Mouse (Mus musculus): ENCODE results near the gene Ptprm. TPM values are rescaled to one million over a fixed set of nuclear protein-coding genes. Genes with fewer than 3 reads are reported as not detected.

Gene Ptprm
- polyA plus RNA-seq, 1 experiment = 28.1 TPM

GRCm38 (mm10) chr17:67052624-67053314 is 301.5 kb downstream of the Ptprm start:
- Histone ChIP-seq H3K4me1 (ENCODE audit: control insufficient read depth, insufficient read depth, low read length) (no peaks in the 10 kb centered on the region), H3K27ac (ENCODE audit: insufficient read depth, low read length) (no peak overlapping the region), H3K4me3 (ENCODE audit: insufficient read depth, low read length) (no peak overlapping the region)
- TF ChIP-seq CTCF (IDR thresholded peaks at IDR 0.05; ENCODE audit: borderline replicate concordance, insufficient read depth, low read length) = no peak
- TF ChIP-seq POLR2A (IDR thresholded peaks at IDR 0.05; ENCODE audit: low read depth, low read length) = no peak

GRCm38 (mm10) chr17:67047697-67048096 is 306.6 kb downstream of the Ptprm start:
- H3K4me3 ChIP-seq (ENCODE audit: insufficient read depth, low read length) = no peak overlapping the region
- no peaks in the 10 kb centered on the region for H3K4me1 ChIP-seq (ENCODE audit: control insufficient read depth, insufficient read depth, low read length)
- H3K27ac ChIP-seq (ENCODE audit: insufficient read depth, low read length) = no peak overlapping the region
- no peak for TF ChIP-seq CTCF (IDR thresholded peaks at IDR 0.05; ENCODE audit: borderline replicate concordance, insufficient read depth, low read length)
- no peak for TF ChIP-seq POLR2A (IDR thresholded peaks at IDR 0.05; ENCODE audit: low read depth, low read length)

DNA sequence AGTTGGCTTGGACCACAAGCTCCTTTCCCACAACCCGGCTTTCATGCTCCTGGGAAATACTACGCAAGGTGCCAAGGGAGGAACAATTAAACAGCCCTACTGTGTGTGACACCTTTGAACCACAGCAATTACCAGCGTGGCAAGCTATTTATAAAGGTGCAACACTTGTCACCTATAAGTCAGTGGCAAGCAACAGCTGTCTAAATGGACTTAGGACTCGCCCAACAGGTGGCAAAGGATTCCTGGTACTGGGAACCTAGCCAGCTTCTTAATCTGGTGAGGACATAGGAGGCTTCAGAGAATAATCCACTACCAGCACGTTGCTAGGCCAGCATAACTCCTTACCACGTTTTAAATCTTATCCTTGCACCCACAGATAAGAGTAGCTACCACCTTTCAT is 315.7 kb downstream of the Ptprm start:
- Histone ChIP-seq H3K4me3 (ENCODE audit: insufficient read depth, low read length) (no peak overlapping the region), H3K27ac (ENCODE audit: insufficient read depth, low read length) (no peak overlapping the region), H3K4me1 (ENCODE audit: control insufficient read depth, insufficient read depth, low read length) (no peaks in the 10 kb centered on the region)
- TF ChIP-seq POLR2A (IDR thresholded peaks at IDR 0.05; ENCODE audit: low read depth, low read length) (no peak), CTCF (IDR thresholded peaks at IDR 0.05; ENCODE audit: borderline replicate concordance, insufficient read depth, low read length) (no peak)

- TF ChIP-seq CTCF (IDR thresholded peaks at IDR 0.05; ENCODE audit: borderline replicate concordance, insufficient read depth, low read length) = no peak
- no peak for TF ChIP-seq POLR2A (IDR thresholded peaks at IDR 0.05; ENCODE audit: low read depth, low read length)
- Histone ChIP-seq H3K4me1 (ENCODE audit: control insufficient read depth, insufficient read depth, low read length) (no peaks in the 10 kb centered on the region), H3K27ac (ENCODE audit: insufficient read depth, low read length) (no peak overlapping the region), H3K4me3 (ENCODE audit: insufficient read depth, low read length) (no peak overlapping the region)
Observed at GRCm38 (mm10) chr17:67033547-67033946, 320.7 kb downstream of the Ptprm start.

GRCm38 (mm10) chr17:67032021-67032420 is 322.2 kb downstream of the Ptprm start:
- TF ChIP-seq CTCF (IDR thresholded peaks at IDR 0.05; ENCODE audit: borderline replicate concordance, insufficient read depth, low read length) = no peak
- no peak for TF ChIP-seq POLR2A (IDR thresholded peaks at IDR 0.05; ENCODE audit: low read depth, low read length)
- no peaks in the 10 kb centered on the region for H3K4me1 ChIP-seq (ENCODE audit: control insufficient read depth, insufficient read depth, low read length)
- no peak overlapping the region for H3K4me3 ChIP-seq (ENCODE audit: insufficient read depth, low read length)
- H3K27ac ChIP-seq (ENCODE audit: insufficient read depth, low read length) = no peak overlapping the region

DNA sequence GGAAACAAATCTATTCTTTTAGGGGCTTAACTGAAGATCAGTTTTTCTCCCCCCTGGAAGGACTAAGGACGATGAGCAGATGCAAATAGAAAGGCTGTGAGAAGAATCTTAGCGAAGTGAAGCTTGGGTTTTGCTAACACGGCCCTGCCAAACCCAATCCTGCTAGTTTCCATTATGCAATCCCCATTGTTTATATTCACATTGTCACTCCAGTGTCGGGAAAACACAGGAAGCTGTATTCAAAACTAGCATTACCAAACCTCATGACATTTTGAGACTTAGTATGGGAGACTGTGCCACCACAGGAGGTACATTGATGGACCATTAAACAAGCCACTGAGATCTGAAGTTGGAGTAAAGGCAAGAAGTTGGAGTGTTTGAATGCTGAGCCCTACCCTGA is 322.9 kb downstream of the Ptprm start:
- no peaks in the 10 kb centered on the region for H3K4me1 ChIP-seq (ENCODE audit: control insufficient read depth, insufficient read depth, low read length)
- no peak for TF ChIP-seq POLR2A (IDR thresholded peaks at IDR 0.05; ENCODE audit: low read depth, low read length)
- TF ChIP-seq CTCF (IDR thresholded peaks at IDR 0.05; ENCODE audit: borderline replicate concordance, insufficient read depth, low read length) = no peak
- no peak overlapping the region for H3K27ac ChIP-seq (ENCODE audit: insufficient read depth, low read length)
- no peak overlapping the region for H3K4me3 ChIP-seq (ENCODE audit: insufficient read depth, low read length)

DNA sequence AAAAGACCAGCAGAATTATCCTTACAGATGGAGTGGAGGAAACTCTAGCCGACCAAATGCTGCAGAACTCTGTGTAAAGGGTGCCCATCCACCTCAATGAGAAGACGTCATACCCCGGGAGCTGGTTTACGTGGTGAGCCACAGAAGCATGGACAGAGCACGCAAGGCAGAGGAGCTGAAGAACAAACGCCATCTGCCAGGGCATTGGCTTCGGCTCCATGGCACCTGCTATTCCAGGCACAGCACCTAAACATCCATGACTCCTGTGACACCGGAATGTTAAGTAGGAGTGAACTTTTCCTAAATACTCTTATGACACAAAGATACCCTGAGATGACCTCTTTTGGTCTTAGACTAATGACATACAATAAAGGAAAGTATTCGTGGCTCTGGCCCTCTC is 327.0 kb downstream of the Ptprm start:
- no peaks in the 10 kb centered on the region for H3K4me1 ChIP-seq (ENCODE audit: control insufficient read depth, insufficient read depth, low read length)

DNA sequence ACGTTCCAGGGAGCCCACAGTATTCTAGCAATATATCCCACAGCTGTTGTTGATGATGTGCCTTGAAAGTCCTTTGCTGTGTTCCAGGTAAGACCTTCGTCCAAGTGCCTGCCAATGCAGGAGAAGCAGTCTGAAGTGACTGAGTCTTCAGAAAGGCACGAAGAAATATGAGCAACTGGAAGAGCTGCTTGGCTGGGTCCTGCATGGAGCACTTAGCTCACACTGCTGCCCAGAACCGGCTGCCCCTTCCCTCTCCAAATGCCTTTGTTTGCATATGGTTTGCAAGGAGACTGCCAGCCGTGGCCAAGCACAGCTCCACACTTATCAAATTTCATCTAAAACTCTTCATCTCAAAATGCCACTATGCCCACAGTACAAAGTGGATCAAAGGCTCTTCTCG is 337.8 kb downstream of the Ptprm start:
- no peak overlapping the region for H3K4me3 ChIP-seq (ENCODE audit: insufficient read depth, low read length)
- H3K4me1 ChIP-seq (ENCODE audit: control insufficient read depth, insufficient read depth, low read length) = no peaks in the 10 kb centered on the region
- no peak for TF ChIP-seq POLR2A (IDR thresholded peaks at IDR 0.05; ENCODE audit: low read depth, low read length)
- no peak for TF ChIP-seq CTCF (IDR thresholded peaks at IDR 0.05; ENCODE audit: borderline replicate concordance, insufficient read depth, low read length)
- no peak overlapping the region for H3K27ac ChIP-seq (ENCODE audit: insufficient read depth, low read length)

More for the DNA sequence above, 327.0 kb downstream of the Ptprm start:
- Histone ChIP-seq H3K4me3 (ENCODE audit: insufficient read depth, low read length) (no peak overlapping the region), H3K27ac (ENCODE audit: insufficient read depth, low read length) (no peak overlapping the region)
- TF ChIP-seq POLR2A (IDR thresholded peaks at IDR 0.05; ENCODE audit: low read depth, low read length) = no peak
- TF ChIP-seq CTCF (IDR thresholded peaks at IDR 0.05; ENCODE audit: borderline replicate concordance, insufficient read depth, low read length) = no peak

DNA sequence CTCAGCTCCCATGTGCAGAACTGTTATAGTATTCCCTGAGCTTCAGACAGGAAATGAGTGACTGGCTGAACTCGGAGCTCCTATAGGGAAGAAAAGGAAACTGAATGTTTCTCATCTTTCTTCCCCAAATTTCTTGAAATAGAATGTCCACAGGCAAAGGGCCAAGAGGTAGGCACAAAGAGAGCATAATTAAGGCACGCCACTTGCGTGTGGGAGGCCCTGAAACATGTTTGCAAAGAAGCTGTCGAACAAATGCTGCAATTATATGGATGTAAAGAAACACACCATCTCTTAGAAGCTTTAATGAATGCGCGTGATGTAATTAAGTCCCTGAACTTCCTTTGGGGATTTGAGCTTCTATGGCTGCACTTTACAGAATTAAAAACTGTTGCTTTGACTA is 341.0 kb downstream of the Ptprm start:
- no peaks in the 10 kb centered on the region for H3K4me1 ChIP-seq (ENCODE audit: control insufficient read depth, insufficient read depth, low read length)
- H3K27ac ChIP-seq (ENCODE audit: insufficient read depth, low read length) = no peak overlapping the region
- H3K4me3 ChIP-seq (ENCODE audit: insufficient read depth, low read length) = no peak overlapping the region
- TF ChIP-seq CTCF (IDR thresholded peaks at IDR 0.05; ENCODE audit: borderline replicate concordance, insufficient read depth, low read length) (no peak), POLR2A (IDR thresholded peaks at IDR 0.05; ENCODE audit: low read depth, low read length) (no peak)

GRCm38 (mm10) chr17:67011836-67012583 is 342.2 kb downstream of the Ptprm start:
- H3K4me3 ChIP-seq (ENCODE audit: insufficient read depth, low read length) = no peak overlapping the region
- H3K27ac ChIP-seq (ENCODE audit: insufficient read depth, low read length) = no peak overlapping the region
- no peaks in the 10 kb centered on the region for H3K4me1 ChIP-seq (ENCODE audit: control insufficient read depth, insufficient read depth, low read length)
- TF ChIP-seq POLR2A (IDR thresholded peaks at IDR 0.05; ENCODE audit: low read depth, low read length) (no peak), CTCF (IDR thresholded peaks at IDR 0.05; ENCODE audit: borderline replicate concordance, insufficient read depth, low read length) (no peak)

All from embryonic fibroblast, embryonic 13.5 days (primary cell).